Mouse (Mus musculus) thymus, postnatal 14 days (tissue): ENCODE measurements around the gene Mrtfa.

ENCODE experiments used
- DNase-seq: peaks from one replicate; pipeline ENCODE4 v3.0.0; 2021

Gene Mrtfa

DNA sequence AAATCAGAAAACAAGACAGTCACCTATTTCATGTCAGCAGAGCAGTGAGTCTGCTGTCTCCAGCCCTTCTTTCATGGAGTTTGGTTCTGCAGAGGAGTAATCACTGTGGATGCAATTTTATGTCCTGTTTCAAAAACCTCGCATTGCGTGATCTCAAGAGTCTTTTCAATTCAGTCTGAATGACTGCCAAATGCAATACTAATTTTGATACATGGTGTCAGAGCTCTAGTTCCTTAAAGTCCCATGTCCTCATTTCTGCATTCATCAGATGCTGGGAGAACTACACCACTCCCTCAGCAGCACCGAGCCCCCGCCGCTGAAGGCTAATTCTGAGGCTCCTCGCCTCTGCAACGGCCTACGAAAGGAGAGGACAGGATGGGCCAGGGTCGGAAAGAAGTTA, 166.7 kb downstream of the Mrtfa start:
- no peak for DNase-seq

DNA sequence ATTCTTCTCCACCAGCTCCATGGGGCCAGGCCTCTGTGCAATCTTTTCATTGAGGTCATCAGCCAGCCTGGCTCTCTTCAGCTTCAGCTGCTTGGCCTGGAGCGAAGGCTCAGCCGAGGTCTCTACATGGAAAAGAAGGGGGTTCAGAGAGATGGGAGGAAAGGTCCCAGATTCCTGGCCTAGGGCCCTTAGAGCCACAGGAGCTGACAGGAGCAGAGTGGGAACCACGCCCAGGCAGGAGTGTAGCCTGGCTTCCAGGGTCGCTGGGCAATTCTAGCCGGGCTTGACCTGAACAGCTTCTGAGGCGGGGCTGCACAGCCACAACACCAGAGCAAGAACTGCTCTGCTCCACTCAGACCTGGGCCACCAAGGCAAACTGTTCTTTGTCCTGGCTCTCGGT, 168.1 kb downstream of the Mrtfa start:
- DNase-seq = no peak

DNA sequence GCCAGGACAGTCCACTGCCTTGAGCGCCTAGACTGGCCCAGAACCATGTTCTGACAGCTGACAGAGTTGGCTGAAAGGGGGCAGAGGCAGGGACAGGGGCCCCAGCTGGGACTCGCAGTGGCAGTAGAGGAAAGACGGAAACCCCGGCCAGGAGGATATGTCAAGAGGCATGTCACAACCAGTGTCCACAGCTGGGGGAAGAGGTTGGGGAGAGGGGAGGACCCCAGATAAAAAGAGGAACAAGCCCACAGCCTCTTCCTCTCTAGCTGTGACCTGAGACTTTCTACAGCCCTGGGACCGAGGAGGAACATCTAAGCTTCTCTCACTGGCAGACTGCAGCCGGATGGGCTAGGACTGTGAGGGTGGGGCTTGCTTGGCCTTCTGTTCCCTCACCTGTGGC, 169.2 kb downstream of the Mrtfa start:
- DNase-seq = no peak

DNA sequence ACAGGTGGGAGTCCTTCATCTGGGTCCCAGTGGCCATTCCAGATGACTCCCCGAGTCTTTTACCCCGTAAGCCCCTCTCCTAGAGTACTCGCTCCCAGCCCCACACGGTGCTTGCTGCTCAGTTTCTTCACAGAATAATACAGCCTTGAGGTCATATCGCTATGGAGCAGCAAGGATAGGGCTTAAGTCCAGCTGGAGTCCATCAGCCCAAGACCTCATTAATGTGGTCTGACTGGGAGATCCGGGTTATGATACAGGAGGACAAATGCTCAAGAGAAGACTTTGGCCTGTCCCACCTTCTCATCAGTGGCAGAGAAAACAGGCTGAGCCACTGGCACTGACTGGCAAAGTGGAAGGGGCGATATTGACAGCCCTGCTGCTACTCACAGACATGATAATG, 173.2 kb downstream of the Mrtfa start:
- no peak for DNase-seq

DNA sequence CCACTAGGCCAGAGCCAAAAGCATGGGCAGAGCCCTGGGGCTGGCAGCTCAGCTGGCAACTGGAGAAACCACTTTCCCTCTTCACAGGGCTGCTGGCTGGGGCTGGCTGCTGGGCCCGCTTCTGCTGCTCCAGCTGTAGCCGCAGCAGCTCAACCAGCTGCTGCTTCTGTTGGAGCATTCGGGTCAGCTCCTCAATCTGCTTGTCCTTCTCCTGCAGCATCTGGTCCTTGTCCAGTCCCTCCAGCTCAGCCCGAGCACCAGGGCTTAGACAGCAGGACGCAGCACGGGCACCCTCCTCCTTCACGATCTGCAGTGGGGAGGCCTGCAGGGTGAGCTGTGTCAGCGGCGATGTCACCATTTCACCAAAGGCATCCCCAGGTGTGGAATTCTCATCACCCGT, 174.1 kb downstream of the Mrtfa start:
- DNase-seq = no peak

DNA sequence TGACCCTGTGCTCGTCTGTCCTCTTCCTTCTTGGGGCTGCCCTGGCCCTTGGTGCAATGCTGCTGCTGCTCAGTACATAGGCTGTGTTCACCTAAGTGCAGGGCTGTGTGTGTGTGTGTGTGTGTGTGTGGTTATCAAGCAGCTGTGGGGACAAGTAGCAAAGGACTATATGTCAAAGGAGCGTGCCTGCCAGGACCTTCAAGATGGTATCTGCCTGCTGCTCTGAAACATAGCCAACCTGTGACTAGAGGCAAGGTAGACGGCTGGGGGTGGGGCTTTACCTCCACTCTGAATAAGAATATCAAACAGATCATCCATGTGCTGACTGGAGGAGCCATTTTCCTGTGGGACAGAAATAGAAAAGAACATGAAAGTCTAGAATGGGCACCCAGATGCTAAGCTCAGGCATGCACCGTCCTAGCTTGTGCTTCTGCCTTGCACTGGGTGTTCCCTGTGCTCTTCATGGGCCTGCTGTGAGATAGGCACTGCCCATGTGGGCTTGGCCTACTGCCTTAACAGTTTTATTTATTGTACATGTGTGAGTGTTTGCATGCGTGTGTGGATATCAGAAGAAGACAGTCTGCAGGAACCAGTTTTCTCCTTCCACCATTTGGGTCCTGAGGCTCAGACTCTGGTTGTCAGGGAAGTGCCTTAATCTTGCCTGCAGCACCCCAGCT, 175.4 kb downstream of the Mrtfa start:
- DNase-seq = no peak

DNA sequence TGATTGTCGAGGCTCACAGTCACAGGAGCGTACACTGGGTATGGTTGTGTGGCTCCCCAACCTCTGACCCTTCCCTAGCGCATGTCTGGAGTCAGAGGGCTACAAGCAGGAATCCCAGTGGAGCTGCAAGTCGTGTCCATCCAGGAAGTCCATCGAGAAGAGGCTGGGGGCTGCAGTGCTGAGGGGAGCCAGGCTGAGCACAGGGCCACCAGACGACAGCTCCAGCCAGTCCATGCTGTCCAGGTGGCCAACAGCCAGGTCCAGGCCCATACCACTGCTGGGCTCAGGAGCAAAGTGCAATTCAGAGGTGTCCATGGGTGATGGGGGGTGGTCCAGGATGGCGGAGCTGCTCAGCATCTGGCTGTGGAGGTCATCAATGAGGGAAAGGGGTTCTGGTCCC, 177.4 kb downstream of the Mrtfa start:
- no peak for DNase-seq

DNA sequence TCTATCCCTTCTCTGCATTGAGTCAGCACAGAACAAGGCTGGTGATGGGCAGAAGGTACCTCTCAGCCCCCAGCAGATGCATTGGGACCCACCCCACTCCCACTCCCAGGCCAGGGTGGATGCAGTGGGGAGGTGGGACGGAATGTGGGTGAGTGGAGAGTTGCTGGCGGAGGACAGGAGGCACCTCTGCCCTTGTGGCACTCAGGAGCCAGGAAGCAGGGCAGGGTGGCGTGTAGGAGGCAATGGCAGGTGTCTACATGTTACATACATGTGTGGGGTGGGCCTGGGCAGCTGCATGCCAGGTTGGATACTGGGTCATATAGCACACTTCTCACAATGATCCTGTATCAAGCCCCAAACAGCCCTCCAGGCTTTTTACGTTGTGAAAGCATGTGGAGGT, 178.2 kb downstream of the Mrtfa start:
- no peak for DNase-seq

- no peak for DNase-seq
Measured at GRCm38 (mm10) chr15:81011523-81011922, 179.0 kb downstream of the Mrtfa start.

GRCm38 (mm10) chr15:81010114-81010513, 180.4 kb downstream of the Mrtfa start:
- DNase-seq = no peak

DNA sequence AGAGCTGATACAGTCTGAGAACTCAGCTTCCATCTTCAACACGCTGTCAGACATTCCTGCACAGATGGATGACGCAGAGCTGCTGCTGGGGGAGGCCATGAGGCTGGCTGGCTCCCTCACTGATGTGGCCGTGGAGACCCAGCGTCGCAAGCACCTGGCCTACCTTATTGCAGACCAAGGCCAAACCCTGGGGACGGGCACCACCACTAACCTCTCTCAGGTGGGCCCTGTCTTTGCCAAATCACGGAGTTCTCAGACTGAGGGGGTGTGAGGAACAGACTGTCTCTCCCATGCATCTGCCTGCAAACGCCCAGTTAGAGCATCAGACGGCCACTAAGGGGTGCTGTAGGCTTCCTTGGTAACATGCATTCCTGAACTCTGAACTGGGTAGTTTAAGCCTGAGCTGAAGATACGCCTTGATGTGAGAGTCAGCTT, 181.9 kb downstream of the Mrtfa start:
- DNase-seq = peak; percentile 28

- DNase-seq = no peak
Measured at GRCm38 (mm10) chr15:81007905-81008304, 182.7 kb downstream of the Mrtfa start.

- DNase-seq = no peak
Measured at GRCm38 (mm10) chr15:81007339-81007738, 183.2 kb downstream of the Mrtfa start.

GRCm38 (mm10) chr15:81006127-81006735, 184.3 kb downstream of the Mrtfa start:
- no peak for DNase-seq

DNA sequence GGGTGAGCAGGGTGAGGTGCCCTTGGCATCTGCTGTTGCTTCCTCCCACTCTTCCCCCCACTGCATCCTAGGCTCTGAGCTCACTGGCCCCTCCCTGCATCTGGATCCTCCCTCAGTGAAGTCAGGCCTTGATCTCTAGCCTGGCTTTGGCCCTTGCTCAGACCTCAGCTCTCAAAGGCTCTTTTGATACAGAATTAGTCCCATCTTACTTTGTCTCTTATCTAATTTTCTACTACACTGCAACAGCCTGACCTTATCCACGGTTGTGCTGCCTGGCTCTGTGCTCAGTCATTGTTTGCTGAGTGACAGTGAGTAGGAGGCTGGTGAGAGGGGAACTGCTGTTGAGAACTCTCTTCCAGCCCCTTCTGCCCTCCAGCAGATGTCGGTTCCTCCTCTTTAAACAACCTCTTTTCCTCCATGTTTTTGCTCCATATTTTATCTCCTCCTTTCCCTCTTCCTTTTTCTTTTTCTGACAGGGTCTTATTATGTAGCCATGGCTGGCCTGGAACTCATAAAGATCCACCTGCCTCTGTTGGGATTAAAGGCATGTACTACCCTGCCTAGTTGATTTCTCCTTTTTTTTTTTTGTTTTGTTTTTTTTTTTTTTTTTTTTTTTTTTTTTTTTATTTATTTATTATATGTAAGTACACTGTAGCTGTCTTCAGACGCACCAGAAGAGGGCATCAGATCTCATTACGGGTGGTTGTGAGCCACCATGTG, 190.0 kb downstream of the Mrtfa start:
- DNase-seq = no peak

DNA sequence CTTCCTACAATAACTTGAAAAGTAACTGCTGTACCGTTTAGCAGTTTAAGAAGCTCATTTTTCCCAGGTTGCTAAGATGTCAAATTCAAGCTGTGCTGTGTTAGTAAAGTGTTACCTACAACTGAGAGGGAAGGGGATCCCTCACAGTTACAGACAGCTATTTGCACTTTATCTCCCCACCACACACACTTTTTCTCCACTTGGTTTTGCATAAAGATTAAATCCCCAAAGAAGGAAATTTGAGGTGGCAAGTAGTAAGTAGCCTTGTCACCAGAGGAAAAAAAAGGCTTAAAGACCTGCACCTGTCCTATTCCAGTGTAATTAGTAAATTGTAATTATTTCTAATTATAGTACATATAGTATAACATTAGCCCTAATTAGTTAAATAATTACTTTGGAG, 193.5 kb downstream of the Mrtfa start:
- no peak for DNase-seq

GRCm38 (mm10) chr15:80996090-80996835, 194.3 kb downstream of the Mrtfa start:
- no peak for DNase-seq

DNA sequence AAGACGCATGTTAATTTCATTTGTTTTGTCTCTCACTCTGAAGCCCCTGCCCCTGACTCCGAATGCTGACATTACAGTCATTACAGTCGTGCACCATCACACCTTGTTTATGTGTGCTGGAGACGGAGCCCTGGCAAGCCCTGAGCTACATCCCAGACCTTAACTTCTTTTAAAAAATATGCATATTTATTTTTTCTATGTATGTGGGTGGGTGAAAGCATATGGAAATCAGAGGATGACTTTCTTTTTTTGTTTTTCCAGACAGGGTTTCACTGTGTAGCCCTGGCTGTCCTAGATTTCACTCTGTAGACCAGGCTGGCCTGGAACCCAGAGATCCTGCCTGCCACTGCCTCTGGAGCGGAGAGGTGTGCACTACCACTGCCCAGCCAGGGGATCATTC, 195.6 kb downstream of the Mrtfa start:
- no peak for DNase-seq

- DNase-seq = no peak
Measured at GRCm38 (mm10) chr15:80989712-80990111, 200.8 kb downstream of the Mrtfa start.

- no peak for DNase-seq
Measured at GRCm38 (mm10) chr15:80988331-80988730, 202.2 kb downstream of the Mrtfa start.

DNA sequence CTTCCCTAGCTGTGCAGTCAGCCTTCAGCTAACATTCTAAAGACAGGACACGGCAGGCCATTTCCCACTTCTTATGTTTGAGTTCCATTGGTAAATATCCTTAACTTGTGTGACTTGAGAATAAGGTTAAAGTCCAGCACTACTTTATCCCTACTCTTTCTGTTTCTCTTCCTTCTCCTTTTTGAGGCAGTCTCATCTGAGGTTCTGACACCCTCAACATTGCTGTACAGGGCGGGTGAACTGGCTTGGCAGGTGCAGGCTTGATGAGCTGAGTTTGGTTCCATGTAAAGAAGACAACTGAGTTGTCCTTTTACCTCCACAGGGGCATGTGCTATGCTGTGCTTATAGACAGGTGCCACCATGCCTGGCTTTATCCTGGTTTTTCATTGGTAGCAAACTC, 207.3 kb downstream of the Mrtfa start:
- DNase-seq = no peak

DNA sequence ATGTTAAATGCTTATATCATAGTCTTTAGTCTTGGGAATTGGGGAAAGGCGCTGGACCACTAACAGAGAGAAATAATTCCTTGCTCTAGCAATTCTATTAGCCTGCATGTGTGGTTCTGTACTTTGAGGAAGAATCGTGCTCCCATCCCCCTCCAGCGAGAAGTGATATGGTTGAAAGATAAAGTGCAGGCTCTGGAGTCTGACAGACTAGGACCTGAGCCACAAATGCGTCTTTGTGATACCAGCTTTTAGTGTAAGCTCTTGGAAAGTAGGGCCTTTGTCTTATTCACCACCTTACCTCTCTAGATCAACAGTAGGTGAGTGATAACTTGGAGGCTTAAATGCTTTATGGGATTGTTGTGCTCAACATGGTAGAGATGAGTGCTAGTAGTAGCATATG, 209.4 kb downstream of the Mrtfa start:
- no peak for DNase-seq

DNA sequence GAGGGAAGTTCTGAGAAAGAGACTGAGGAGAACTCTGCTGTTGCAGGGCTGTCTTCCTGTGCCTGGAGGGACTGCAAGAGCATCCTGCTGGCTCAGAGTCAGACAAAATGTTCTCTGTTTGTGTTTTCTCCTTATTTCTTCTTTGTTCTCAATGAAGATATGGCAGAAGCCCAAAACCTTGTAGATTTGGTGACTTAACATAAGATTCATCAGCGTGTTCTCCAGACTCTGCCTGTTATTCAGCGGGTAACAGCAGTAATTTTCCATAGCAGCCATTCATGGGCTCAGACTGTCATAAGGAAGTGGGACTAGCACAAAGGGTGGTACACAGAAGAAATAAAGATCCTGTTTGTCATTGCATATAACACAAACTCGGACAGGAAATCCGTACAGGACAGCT, 210.9 kb downstream of the Mrtfa start:
- DNase-seq = no peak
